In genomic region chr11:52108796-52109195, GRCm38 (mm10) we compare ENCODE assay signal across 22 mouse cellular contexts. TPM values are rescaled to one million over a fixed set of nuclear protein-coding genes. Genes with fewer than 3 reads are reported as not detected.
"Had no signal": no experiment of that assay in that cellular context is flagged by ENCODE, and none has a peak within 500 bp of the region (broad histone marks: within the 10 kb centered on the region; RNA-seq: fewer than 3 reads in every experiment).

No protein-coding gene starts in this region.

- H3K4me3 ChIP-seq: layer of hippocampus, adult 2 months; limb, embryonic 13.5 days; midbrain, embryonic 13.5 days; neural tube, embryonic 15.5 days had no signal

- H3K36me3 ChIP-seq: neural tube, embryonic 15.5 days had no signal

- ATAC-seq: midbrain, embryonic 13.5 days had no signal

- H3K27me3 ChIP-seq: limb, embryonic 13.5 days; midbrain, embryonic 13.5 days; neural tube, embryonic 15.5 days had no signal

- H3K27ac ChIP-seq: layer of hippocampus, adult 2 months; limb, embryonic 13.5 days; liver, embryonic 14.5 days; midbrain, embryonic 13.5 days; neural tube, embryonic 15.5 days had no signal

- H3K9ac ChIP-seq: limb, embryonic 13.5 days; liver, embryonic 14.5 days; midbrain, embryonic 13.5 days; neural tube, embryonic 15.5 days had no signal

- H3K9me3 ChIP-seq: limb, embryonic 13.5 days; midbrain, embryonic 13.5 days; neural tube, embryonic 15.5 days had no signal

- DNase-seq: kidney, postnatal 10 days; kidney, postnatal 4 days; left cerebral cortex, postnatal 4 days; lung, adult 18-20 months; right cerebral cortex, adult 18-20 months; right cerebral cortex, postnatal 25 days; thymus, postnatal 36 days had no signal

- H3K4me2 ChIP-seq: limb, embryonic 13.5 days; midbrain, embryonic 13.5 days; neural tube, embryonic 15.5 days had no signal

RNA-seq across cellular contexts. Expression of gene Olfr1373, which starts 36.5 kb away (rescaled TPM):
- total RNA-seq: layer of hippocampus, adult 2 months; layer of hippocampus, postnatal 14 days; left cerebral cortex, adult 18-20 months; left cerebral cortex, postnatal 10 days; left cerebral cortex, postnatal 4 days; liver, adult 2 months; midbrain, postnatal 0 days had no signal
- polyA plus RNA-seq: limb, embryonic 13.5 days; liver, adult 2 months; liver, embryonic 14.5 days; lung, embryonic 16.5 days; midbrain, embryonic 13.5 days; midbrain, postnatal 0 days; neural tube, embryonic 11.5 days; neural tube, embryonic 15.5 days; small intestine, adult 2 months; stomach, embryonic 16.5 days; thymus, postnatal 0 days had no signal
